Mouse (Mus musculus) spleen, adult 12 weeks (tissue): Measurements from ENCODE around the gene Papolb.

Source experiments
- DNase-seq: peaks from one replicate; pipeline ENCODE4 v3.0.0; 2022; ENCODE audit warnings: low spot score

Papolb gene

DNA sequence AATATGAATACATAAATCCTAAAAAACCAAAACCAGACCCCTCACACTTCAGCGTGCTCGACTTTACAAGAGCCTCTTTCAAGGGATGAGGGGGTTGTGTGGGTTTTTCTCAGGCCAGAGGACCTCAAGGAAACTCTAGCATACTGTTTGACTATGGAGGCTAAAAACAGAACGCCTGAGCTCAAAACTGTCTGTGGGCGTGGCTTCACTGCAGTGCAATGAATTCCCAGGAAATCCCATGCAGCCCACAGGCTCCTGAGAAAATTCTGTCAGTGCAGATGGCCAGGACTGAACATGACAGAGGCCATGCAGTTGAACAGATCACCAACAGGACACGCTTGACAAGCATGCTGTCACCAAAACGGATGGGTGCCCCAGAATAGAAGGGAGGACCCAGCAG lies 10.9 kb downstream of the Papolb start:
- no peak for DNase-seq

DNA sequence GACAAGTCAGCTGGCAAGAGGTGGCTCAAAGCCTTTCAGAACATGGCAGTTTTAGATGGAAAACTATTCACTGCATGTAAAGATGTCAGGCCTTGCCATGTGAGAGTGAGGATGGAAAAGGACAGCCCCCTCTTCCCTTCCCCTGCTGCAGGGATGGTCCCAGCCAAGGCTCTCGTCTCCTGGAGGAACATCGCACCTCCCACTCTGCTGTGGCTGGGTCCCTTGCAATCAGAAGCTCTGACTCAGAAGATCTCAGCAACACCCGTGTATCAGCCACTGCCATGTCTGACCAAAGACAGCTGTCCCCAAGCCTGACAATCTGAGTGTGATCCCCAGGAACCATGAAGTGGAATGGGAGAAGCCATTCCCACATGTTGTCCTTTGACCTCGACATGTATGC lies 17.8 kb downstream of the Papolb start:
- no peak for DNase-seq

DNA sequence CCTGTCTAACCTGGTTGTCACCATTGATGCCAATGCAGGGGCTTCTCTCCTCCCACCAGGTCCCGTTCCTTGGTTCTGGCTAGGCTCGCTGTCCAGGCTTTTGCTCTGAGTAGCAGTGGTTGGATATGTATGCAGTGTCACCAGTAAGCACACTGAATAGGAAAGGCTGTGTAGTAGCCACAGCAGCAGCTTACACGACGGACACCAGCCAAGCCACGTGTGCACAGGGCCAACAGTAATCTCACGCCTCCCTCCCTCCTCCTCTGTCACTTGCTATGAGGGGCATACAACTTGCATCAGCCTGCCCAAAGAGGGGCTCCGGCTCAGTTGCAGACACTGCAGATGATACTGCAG lies 19.8 kb downstream of the Papolb start:
- DNase-seq = no peak

DNA sequence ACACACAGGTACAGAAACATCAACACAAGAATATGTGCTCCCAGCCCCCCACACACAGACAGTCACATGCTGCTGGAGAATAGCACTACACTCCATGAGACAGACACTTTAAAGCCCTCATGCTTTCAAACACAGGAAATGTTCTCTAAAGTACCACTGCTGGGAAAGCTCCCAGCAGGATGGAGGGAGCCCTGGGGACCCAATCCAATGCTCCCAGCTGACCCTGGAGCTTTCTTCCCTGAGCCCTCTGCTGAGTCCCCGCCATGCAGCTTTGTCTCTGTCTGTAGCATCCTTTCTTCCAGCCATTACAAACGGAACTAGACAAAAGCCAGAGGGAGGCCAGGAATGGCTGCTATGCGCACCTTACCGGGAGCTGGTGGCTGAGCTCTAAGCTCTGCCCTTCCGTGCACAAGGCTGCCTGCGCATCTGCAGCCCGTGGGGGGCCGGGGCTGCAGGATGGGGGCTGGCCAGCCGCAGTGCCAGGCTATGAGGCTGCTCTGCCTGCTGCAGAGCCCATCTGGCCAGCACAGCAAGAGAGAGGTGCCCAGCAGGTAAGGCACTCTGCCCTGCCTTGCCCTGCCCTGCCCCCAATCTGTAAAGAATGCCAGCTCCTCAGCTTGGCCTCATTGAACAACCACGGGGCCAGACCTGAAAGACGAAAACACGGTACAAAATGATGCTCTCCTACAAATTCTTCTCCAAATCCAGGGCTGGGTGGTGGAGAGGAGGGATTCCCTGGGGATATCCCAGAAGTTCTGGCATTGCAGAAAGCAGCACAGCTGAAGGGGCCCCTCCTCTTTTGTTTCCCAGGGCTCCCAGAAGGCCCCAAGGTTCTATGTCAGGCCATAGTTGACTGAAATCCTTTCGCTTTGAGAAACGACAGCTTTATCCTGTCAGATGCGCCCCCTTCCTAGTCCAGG lies 20.5 kb downstream of the Papolb start:
- DNase-seq = no peak

DNA sequence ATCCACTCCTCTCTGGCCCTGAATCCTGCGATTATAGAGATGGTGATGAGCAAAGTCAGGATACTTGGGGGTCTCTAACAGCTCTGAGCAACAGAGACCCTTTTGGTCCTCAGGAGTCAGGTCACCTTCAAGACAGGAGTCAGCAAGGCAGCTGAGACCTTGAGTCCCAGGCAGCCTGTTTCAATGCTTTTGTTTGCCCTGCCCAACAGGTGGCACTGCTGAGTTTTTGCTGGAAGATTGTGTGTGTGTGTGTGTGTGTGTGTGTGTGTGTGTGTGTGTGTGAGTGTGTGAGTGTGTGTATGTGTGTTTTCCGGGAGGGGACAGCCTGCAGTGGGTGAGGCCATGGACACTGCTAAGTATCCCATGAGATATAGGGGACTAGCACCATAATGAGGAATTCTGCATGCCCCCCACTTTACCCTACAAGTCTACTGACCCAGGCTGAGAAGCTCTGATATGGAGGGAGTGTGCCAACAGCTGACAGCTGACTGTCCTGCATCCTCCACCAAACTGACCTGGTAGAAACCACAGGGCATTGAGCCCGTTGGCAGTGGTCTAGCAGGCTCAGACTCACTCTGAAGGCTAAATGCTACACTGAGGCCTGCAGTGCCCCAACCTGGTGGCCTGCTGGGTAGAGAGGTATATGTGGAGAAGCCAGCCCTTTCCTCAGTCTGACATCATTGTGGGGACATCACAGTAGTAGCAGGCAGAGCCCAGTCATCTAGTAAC lies 24.0 kb downstream of the Papolb start:
- DNase-seq = no peak

DNA sequence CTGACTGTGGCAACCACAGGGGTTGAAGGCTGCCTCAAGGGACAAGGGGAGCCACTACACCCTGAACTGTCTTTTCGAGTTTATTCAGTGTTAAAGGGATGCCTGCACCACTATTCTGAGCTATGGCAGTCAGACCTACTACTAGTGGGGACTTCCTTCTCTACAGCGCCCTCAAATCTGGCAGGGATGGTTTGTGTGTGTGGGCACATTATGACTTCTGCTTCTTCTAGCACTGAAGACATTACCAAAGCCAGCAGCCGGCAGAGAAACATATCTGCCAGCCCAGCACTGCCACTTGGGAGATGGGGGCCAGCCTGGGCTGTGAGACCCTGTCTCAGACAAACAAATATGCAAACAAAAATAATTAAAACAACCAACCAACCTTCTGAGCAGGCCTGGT lies 25.7 kb downstream of the Papolb start:
- no peak for DNase-seq

DNA sequence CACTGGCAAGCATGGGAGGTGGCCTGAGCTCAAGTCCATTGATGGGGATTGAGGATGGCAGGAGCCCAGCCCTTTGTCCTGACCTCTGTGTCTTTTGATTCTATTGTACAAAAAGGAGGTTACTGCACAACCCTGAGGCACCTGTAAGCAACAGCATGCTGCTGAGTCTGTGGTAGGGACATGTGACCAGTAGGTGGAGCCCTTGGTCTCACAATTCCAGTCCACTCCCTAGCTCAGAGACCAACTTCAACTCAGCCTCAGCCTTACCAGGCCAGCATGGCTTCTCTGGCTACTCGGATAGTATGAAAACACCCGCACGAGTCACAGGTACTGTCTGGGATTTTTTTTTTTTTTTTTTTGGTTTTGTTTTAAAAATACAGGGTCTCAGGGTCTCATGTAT lies 27.5 kb downstream of the Papolb start:
- DNase-seq = peak; percentile 31

DNA sequence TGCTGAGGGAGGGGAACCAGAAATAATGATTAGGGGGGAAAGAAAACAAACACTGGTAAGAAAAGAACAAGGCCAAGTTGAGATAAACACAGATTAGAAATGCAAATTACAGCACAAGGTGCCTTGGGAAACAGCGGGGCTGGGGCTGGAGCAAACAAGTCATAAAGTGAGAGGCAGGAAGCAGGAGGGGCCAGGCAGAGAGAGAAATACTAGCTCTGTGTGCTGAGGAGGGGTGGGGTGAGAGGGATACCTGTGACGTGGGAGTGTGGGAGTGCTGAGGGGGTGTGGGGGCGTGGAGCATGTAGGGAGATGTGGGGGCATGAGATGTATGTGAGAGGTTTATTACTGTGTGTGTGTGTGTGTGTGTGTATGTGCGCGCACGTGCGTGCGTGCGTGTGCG lies 29.0 kb downstream of the Papolb start:
- no peak for DNase-seq

DNA sequence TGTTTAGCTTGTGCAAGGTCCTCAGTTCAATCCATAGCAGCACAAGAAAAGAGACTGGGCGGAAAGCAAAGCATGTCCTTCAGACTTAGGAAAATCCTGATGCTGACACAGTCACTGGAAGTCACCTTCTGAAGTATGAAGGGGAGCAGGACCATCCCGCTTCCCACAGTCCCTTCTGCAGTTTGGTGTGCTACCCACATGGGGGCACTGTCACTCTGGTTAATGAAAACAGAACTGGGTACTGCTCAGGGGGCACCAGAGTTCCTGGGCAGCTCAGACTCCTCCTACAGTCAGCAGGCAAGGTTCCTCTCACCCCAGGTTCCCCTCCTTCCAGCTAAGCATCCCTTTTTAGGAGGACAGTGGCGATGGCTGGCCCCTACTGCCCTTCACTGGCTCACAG lies 30.9 kb downstream of the Papolb start:
- no peak for DNase-seq

DNA sequence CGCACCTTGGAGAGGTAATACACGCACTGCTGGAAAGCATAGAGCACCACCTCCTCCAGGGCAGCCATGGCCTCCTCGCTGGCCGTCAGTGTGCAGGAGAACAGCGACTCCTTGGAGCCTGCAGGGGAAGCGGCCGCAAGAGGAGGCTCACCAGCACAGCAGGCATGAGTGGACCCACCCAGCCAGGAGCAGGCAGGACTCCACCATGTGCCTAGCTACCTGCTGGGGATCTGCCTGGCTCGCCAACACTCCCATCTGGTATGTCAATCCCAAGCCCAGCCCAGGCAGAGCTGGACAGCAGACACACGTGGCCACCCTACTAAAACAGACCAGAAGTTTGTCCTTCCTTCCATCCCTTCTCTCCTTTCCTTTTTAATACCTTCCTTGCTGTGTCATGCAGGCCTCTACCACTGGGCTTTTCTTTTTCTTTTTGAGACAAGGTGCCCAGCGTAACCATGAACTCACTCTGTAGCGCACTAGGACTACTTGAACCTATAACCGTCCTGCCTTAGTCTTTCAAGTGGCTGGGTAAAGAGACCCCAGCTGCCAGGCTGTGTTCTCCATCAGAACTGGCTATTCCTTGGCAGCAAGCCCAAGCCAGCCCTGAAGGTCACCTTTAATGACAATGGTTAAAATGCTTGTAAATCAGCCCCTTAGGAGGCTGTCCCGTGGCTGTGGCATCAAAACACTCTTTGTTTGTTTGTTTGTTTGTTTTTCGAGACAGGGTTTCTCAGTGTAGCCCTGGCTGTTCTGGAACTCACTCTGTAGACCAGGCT lies 34.4 kb downstream of the Papolb start:
- DNase-seq = no peak

DNA sequence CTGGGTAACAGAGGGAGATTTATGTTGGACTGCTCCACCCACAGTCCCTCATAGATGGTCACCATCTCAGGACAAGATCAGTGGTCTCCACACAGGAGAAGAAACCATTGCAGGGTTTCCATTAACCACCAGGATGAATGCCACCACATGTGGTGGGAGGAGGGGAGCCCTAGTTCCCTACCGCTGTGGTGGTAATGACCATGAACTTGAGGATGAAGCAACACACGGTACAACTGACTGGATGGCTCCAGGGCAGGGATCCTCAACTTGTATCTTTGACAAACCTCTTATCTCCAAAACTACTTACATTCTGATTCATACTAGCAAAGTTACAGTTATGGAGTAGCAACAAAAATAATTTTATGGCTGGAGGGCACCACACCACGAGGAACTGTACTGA lies 36.6 kb downstream of the Papolb start:
- no peak for DNase-seq

DNA sequence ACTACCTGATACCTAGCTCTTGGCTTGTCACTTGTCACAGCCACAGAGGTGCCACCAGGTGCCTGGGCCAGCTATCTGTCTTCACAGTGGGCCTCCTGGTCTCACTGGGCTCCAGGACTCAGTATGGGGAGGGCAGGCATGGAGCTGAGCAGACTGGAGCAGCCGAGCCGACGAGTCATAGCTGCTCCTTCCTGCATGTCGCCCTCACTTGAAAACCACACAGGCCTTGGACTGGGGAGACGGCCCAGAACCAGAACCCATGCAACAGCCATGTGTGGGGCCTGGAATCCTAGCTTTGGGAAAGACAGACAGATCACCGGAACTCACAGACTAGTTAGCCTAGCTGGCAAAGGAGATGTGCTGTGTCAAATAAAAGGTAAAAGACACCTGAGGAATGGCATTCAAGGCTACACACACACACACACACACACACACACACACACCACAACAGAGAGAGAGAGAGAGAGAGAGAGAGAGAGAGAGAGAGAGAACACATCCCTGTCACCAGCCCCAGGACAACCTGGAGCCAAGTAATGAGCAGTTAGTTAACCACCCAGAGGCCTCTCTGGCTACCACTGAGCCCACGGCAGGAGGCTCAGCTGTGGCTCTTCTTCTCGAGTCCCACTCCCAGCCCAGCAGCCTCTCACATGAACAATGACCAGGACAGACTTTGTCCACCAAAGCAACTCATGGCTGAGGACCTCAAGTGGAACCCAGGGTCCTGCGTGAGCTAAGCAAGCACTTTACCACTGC lies 39.7 kb downstream of the Papolb start:
- no peak for DNase-seq

DNA sequence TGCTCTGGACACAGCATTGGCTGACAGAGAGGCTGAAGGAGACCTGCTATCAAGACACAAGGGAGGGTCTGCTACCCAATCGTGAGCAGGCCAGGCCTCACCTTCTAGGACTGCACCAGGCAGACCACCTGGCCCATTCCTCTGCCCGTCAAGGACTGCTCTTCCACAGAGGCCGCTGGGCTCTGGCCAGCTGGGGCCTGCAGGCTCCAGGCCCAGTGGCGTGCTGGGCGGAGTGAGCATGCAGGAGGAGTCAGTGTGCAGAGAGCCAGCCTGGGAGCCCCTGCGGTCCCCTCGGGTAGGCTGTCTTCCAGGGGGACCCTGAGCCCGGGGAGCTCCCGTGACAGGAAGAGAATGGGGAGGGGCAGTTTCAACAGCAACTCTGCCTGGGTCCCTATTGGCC lies 43.2 kb downstream of the Papolb start:
- DNase-seq = no peak

DNA sequence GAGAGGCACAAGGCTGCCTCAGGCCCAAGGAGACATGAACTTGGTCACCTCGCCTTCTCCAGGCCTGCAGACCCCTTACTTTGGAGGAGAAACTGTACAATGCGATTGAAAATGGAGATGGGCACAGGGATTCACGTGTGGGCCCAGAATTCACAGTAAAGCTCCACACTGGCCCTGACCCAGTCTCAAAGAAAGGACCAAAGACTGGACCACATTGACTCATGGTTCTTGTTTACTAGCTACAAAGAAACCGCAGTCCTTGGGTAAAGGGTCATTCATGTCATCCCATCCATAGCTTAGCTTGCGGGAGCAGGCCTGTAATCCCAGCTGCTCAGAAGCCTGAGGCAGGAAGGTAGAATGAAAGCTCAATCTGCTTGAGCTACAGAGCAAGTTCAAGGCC lies 46.3 kb downstream of the Papolb start:
- no peak for DNase-seq

DNA sequence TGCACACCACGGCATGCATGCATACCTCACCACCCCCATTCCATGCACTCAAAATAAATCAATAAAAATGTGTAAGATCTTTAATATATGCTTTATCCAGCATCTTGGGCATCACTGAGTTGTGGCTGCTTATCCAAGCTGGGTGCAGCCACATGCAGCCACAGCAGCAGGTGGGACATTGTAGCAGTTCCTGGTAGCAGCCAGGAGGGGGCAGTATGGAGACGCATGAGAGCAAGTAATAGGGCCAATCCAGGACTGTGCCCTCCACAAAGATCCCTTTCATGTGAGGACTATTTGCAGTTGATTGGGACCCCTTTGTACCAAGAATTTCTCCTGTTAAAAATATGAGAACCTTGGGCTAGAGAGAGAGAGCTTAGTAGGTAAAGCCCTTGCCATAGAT lies 47.4 kb downstream of the Papolb start:
- peak; percentile 30 for DNase-seq

DNA sequence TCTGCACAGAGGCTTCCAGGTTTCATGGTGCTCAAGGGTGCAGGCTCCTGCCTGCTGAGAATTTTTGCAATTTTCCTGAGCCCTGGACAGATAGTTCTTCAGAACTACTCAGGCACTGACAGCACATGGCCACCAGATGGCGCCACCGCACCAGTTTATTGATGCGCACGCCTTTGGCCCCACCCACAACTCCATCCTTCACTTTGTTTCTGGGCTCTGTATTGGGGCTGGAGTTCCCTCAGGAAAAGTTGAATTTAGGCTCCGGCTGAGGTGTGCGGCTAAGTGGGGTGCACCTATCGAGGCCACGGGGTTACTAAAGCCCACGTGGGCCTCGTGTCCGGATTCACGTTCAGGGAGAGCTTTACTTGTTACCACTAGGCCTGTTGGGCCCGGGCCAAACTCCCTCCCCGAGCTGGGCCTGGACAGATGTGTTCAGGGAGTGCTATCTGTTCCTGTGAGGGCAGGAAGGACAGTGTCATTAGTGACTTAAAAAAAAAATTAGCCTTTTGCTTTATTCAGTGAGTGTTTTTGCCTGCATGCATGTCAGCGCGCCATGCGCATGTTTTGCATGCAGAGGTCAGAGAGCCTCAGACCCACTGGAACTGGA lies 50.9 kb downstream of the Papolb start:
- peak; percentile 50 for DNase-seq

DNA sequence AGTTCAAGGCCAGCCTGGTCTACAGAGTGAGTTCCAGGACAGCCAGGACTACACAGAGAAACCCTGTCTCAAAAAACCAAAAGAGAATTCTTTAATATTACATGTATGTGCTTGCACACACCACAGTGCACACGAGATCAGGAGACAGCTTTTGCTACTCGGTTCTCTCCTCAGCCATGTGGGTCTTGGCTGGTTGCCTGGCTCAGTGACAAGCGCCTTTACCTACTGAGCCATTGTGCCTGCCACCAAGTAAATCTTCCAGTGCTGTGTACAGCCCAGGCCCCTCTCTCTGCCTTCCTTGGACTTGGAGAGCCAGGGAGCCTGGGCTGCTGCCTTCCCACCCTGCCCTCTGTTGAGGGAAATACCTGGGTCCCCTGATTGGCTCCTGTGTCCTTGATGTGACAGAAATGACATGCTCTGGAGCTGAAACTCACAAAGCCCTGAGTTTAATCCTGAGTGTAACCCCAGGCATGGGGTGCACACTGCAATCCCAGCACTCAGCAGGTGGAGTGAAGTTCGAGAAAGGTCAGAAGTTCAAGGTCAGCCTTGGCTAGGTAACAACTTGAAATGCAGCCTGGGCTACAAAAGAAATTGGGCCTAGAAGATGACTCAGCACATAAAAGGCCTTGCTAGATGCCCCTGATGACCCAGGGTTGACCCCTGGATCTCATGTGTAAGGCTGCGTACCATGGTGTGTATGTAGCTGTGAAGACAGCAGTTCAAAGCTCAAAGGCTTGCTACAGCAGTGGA lies 51.8 kb downstream of the Papolb start:
- DNase-seq = no peak

DNA sequence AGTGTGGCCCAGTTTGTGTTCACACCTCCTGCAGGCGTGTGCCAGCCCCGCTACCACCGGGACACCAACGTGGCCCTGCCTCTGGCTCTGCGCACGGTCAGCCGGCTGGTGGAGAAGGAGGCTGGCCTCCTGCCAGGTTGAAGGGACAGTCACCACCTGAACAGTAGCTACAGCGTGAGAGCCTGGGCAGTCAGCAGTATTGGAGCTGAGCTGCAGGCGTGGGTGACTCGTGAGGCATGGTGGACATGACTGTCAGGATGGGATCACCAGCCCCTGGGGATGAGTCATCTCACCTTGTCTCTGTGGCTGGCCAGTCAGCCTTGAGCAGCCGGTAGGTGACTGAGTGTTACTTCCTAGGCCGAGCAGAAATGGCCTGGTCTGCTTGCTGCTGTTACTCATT lies 52.5 kb downstream of the Papolb start:
- no peak for DNase-seq
